Mouse (Mus musculus): ENCODE data around the gene Riok2. TPM values are rescaled to one million over a fixed set of nuclear protein-coding genes. Genes with fewer than 3 reads are reported as not detected.
A peak's percentile ranks its signal among the peaks of the same experiment; 100 is the strongest.
"Not testable (repeated sequence)": the region's sequence is repeated elsewhere in the genome, so short reads cannot be mapped to it uniquely, and the experiment has no call there.

The Riok2 gene
- 26.1 and 26.8 TPM in 2 replicates for polyA plus RNA-seq (2014; fragmentation: Nextera tagmentation; extraction: Ambion mirVana)

GRCm38 (mm10) chr17:17373918-17374910 lies at the start of gene Riok2:
Riok2 (plus strand) TSS chr17:17374309.
- Histone ChIP-seq H3K4me2 (ENCODE audit: low read depth, low read length) (peak within 1 kb of the TSS; percentile 87), H3K4me1 (ENCODE audit: control insufficient read depth, insufficient read depth, low read length) (0 out of 2 replicates have a peak, but pooled peaks cover 9% of the 10 kb centered on the region), H3K9ac (replicated peaks; ENCODE audit: low read depth, low read length) (peak within 1 kb of the TSS; percentile 75), H3K36me3 (ENCODE audit: control insufficient read depth, insufficient read depth, low read length) (peaks cover 3% of the 10 kb centered on the region; the same call in 1 of the 2 replicates), H3K4me3 (ENCODE audit: low read depth, low read length) (peak within 1 kb of the TSS; percentile 69), H3K27ac (ENCODE audit: low read depth, low read length) (peak within 1 kb of the TSS; percentile 76), H3K9me3 (ENCODE audit: control insufficient read depth, low read length) (no peaks in the 10 kb centered on the region), H3K27me3 (ENCODE audit: control insufficient read depth, insufficient read depth, low read length) (no peaks in the 10 kb centered on the region)
- ATAC-seq (ENCODE audit: low read depth) = peak; percentile 98
- WGBS = under 1% methylated on average over 48 of the region's 48 CpGs

DNA sequence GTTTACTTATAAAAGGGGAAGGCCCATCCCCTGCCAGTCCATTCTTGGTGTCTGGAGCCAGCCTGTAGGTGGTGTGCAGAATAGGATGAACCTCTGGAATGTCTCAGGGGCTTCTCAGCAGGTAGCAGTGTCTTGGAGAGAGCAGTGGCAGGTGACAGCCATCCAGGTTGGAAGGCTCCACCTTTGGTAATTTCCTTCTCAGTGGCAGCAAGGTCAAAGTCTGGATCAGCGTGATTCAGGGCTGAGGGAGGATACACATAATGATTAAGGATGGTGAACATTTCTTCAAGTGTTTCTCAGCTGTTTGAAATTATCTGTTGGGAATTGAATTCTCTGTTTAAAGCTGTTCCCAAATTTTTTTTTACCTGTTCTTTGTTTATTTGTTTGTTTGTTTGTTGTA lies 48.1 kb upstream of the Riok2 start:
- not testable (repeated sequence) for ATAC-seq (ENCODE audit: low read depth); H3K27me3 ChIP-seq (ENCODE audit: control insufficient read depth, insufficient read depth, low read length); H3K36me3 ChIP-seq (ENCODE audit: control insufficient read depth, insufficient read depth, low read length); H3K4me1 ChIP-seq (ENCODE audit: control insufficient read depth, insufficient read depth, low read length); H3K9me3 ChIP-seq (ENCODE audit: control insufficient read depth, low read length); H3K4me2 ChIP-seq (ENCODE audit: low read depth, low read length); H3K27ac ChIP-seq (ENCODE audit: low read depth, low read length); H3K9ac ChIP-seq (replicated peaks; ENCODE audit: low read depth, low read length); H3K4me3 ChIP-seq (ENCODE audit: low read depth, low read length)
- 82% methylated on average over 1 of the region's 1 CpGs for WGBS

GRCm38 (mm10) chr17:17326636-17327035 lies 47.5 kb upstream of the Riok2 start:
- Histone ChIP-seq H3K27me3 (ENCODE audit: control insufficient read depth, insufficient read depth, low read length) (no peaks in the 10 kb centered on the region), H3K4me1 (ENCODE audit: control insufficient read depth, insufficient read depth, low read length) (no peaks in the 10 kb centered on the region), H3K4me3 (ENCODE audit: low read depth, low read length) (no peak overlapping the region), H3K36me3 (ENCODE audit: control insufficient read depth, insufficient read depth, low read length) (no peaks in the 10 kb centered on the region), H3K9me3 (ENCODE audit: control insufficient read depth, low read length) (no peaks in the 10 kb centered on the region), H3K9ac (replicated peaks; ENCODE audit: low read depth, low read length) (no peak overlapping the region), H3K27ac (ENCODE audit: low read depth, low read length) (no peak overlapping the region), H3K4me2 (ENCODE audit: low read depth, low read length) (no peak overlapping the region)
- no peak for ATAC-seq (ENCODE audit: low read depth)
- 86% methylated on average over 4 of the region's 4 CpGs for WGBS

- WGBS = 4% methylated on average over 28 of the region's 40 CpGs
- not testable (repeated sequence) for H3K36me3 ChIP-seq (ENCODE audit: control insufficient read depth, insufficient read depth, low read length); H3K9me3 ChIP-seq (ENCODE audit: control insufficient read depth, low read length); H3K4me1 ChIP-seq (ENCODE audit: control insufficient read depth, insufficient read depth, low read length); H3K27ac ChIP-seq (ENCODE audit: low read depth, low read length); H3K27me3 ChIP-seq (ENCODE audit: control insufficient read depth, insufficient read depth, low read length); H3K9ac ChIP-seq (replicated peaks; ENCODE audit: low read depth, low read length)
- Histone ChIP-seq H3K4me3 (ENCODE audit: low read depth, low read length) (peak overlapping the region; percentile 24; the same call in 1 of the 2 replicates), H3K4me2 (ENCODE audit: low read depth, low read length) (peak overlapping the region; percentile 45)
- ATAC-seq (ENCODE audit: low read depth) = peak; percentile 89
Observed at GRCm38 (mm10) chr17:17345374-17346183, 28.5 kb upstream of the Riok2 start.

- H3K4me3 ChIP-seq (ENCODE audit: low read depth, low read length) = peak overlapping the region; percentile 24; the same call in 1 of the 2 replicates
- not testable (repeated sequence) for H3K27me3 ChIP-seq (ENCODE audit: control insufficient read depth, insufficient read depth, low read length); H3K36me3 ChIP-seq (ENCODE audit: control insufficient read depth, insufficient read depth, low read length); H3K9ac ChIP-seq (replicated peaks; ENCODE audit: low read depth, low read length); H3K27ac ChIP-seq (ENCODE audit: low read depth, low read length); H3K4me1 ChIP-seq (ENCODE audit: control insufficient read depth, insufficient read depth, low read length); ATAC-seq (ENCODE audit: low read depth); H3K9me3 ChIP-seq (ENCODE audit: control insufficient read depth, low read length)
- WGBS = 38% methylated on average over 4 of the region's 4 CpGs
- peak overlapping the region; percentile 45 for H3K4me2 ChIP-seq (ENCODE audit: low read depth, low read length)
Observed at GRCm38 (mm10) chr17:17346281-17346680, 27.8 kb upstream of the Riok2 start.

DNA sequence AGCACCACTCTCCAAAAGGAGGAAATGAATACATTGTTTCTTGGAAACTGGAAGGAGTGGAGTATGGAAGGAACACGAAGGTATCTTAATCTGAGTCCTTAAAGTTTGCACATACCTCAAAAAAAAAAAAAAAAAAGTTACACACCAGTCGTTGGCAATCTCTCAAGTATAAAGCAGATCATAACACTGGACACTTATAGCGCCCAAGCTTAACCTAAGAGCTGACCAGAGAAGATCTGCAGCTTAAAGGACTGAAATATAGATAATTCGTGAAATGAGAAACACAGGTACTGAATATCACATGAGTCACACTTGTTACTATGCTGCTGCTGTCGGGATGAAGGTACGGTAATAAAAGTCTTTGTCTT lies 575 bp upstream of the Riok2 start:
- Histone ChIP-seq H3K4me3 (ENCODE audit: low read depth, low read length) (peak overlapping the region; percentile 69), H3K27me3 (ENCODE audit: control insufficient read depth, insufficient read depth, low read length) (no peaks in the 10 kb centered on the region), H3K4me1 (ENCODE audit: control insufficient read depth, insufficient read depth, low read length) (0 out of 2 replicates have a peak, but pooled peaks cover 9% of the 10 kb centered on the region), H3K4me2 (ENCODE audit: low read depth, low read length) (peak overlapping the region; percentile 87), H3K36me3 (ENCODE audit: control insufficient read depth, insufficient read depth, low read length) (peaks cover 3% of the 10 kb centered on the region; the same call in 1 of the 2 replicates), H3K9ac (replicated peaks; ENCODE audit: low read depth, low read length) (peak overlapping the region; percentile 75), H3K27ac (ENCODE audit: low read depth, low read length) (peak overlapping the region; percentile 76), H3K9me3 (ENCODE audit: control insufficient read depth, low read length) (no peaks in the 10 kb centered on the region)
- no peak; the same call in 1 of the 2 replicates for ATAC-seq (ENCODE audit: low read depth)
- 6% methylated on average over 6 of the region's 6 CpGs for WGBS

- no peak overlapping the region for H3K4me3 ChIP-seq (ENCODE audit: low read depth, low read length)
- 0 out of 2 replicates have a peak, but pooled peaks cover 9% of the 10 kb centered on the region for H3K4me1 ChIP-seq (ENCODE audit: control insufficient read depth, insufficient read depth, low read length)
- peaks cover 5% of the 10 kb centered on the region for H3K36me3 ChIP-seq (ENCODE audit: control insufficient read depth, insufficient read depth, low read length)
- 94% methylated on average over 3 of the region's 3 CpGs for WGBS
- H3K4me2 ChIP-seq (ENCODE audit: low read depth, low read length) = peak overlapping the region; percentile 87; the same call in 1 of the 2 replicates
- H3K27ac ChIP-seq (ENCODE audit: low read depth, low read length) = no peak overlapping the region
- no peak for ATAC-seq (ENCODE audit: low read depth)
- no peaks in the 10 kb centered on the region for H3K9me3 ChIP-seq (ENCODE audit: control insufficient read depth, low read length)
- no peaks in the 10 kb centered on the region for H3K27me3 ChIP-seq (ENCODE audit: control insufficient read depth, insufficient read depth, low read length)
- no peak overlapping the region for H3K9ac ChIP-seq (replicated peaks; ENCODE audit: low read depth, low read length)
Observed at GRCm38 (mm10) chr17:17375581-17375980, 1.5 kb downstream of the Riok2 start.

DNA sequence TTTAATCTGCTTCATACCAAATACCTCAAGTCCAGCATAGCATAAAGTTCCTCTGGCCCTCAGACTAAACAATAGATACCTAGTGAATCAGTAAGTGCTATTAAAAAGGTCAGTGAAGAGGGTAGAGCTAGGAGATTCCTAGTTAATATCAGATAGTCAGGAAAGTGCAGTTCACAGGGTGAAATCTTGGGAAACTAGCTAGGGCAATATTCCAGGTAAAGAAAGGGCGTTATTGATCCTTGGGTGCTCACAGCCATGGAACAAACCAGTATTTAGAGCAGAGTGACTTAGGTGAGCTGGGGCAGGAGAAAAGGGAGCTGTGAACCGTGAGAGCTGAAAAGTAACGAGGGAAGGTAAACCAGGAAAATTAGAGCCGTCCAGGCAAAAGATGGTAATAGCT lies 9.6 kb downstream of the Riok2 start:
- H3K9me3 ChIP-seq (ENCODE audit: control insufficient read depth, low read length) = no peaks in the 10 kb centered on the region
- H3K9ac ChIP-seq (replicated peaks; ENCODE audit: low read depth, low read length) = no peak overlapping the region
- WGBS = 96% methylated on average over 4 of the region's 4 CpGs
- H3K27me3 ChIP-seq (ENCODE audit: control insufficient read depth, insufficient read depth, low read length) = no peaks in the 10 kb centered on the region
- no peak for ATAC-seq (ENCODE audit: low read depth)
- no peak overlapping the region for H3K4me2 ChIP-seq (ENCODE audit: low read depth, low read length)
- no peak overlapping the region for H3K4me3 ChIP-seq (ENCODE audit: low read depth, low read length)
- no peak overlapping the region for H3K27ac ChIP-seq (ENCODE audit: low read depth, low read length)
- H3K4me1 ChIP-seq (ENCODE audit: control insufficient read depth, insufficient read depth, low read length) = no peaks in the 10 kb centered on the region
- peaks cover 42% of the 10 kb centered on the region for H3K36me3 ChIP-seq (ENCODE audit: control insufficient read depth, insufficient read depth, low read length)
